Mouse (Mus musculus) embryonic facial prominence, embryonic 13.5 days (tissue): Measurements from ENCODE around the gene Ssx2ip. TPM values are rescaled to one million over a fixed set of nuclear protein-coding genes. Genes with fewer than 3 reads are reported as not detected.

Experiments used
- ATAC-seq: fragments of 200-750 bp; cut with Nextera tagmentation; 2 replicates; pipeline ENCODE4 v1.8.0; 2017; ENCODE audit warnings: low read depth; ENCODE audit not compliant: insufficient number of reproducible peaks, insufficient read depth, low FRiP score, low TSS enrichment
- H3K27ac ChIP-seq: fragments of 300-500 bp; sonication (generic); 2 replicates; pipeline ENCODE4 v1.5.1; 2015; ENCODE audit warnings: moderate library complexity, mild to moderate bottlenecking, inconsistent platforms
- H3K27me3 ChIP-seq: fragments of 300-500 bp; sonication (generic); 2 replicates; pipeline ENCODE4 v1.6.1; 2015; ENCODE audit warnings: mild to moderate bottlenecking, inconsistent platforms
- H3K36me3 ChIP-seq: fragments of 300-500 bp; sonication (generic); 2 replicates; pipeline ENCODE4 v1.6.1; 2015; ENCODE audit warnings: mild to moderate bottlenecking, inconsistent platforms
- H3K4me1 ChIP-seq: fragments of 300-500 bp; sonication (generic); 2 replicates; pipeline ENCODE4 v1.6.1; 2015; ENCODE audit warnings: inconsistent platforms
- H3K4me2 ChIP-seq: fragments of 300-500 bp; sonication (generic); 2 replicates; pipeline ENCODE4 v1.6.1; 2015; ENCODE audit warnings: moderate library complexity, mild to moderate bottlenecking, inconsistent platforms
- H3K4me3 ChIP-seq: fragments of 300-500 bp; sonication (generic); 2 replicates; pipeline ENCODE4 v1.5.1; 2015; ENCODE audit warnings: mild to moderate bottlenecking, inconsistent platforms
- H3K9ac ChIP-seq: fragments of 300-500 bp; sonication (generic); 2 replicates; pipeline ENCODE4 v1.6.1; 2015; ENCODE audit warnings: mild to moderate bottlenecking, inconsistent platforms
- H3K9me3 ChIP-seq: fragments of 300-500 bp; sonication (generic); 2 replicates; pipeline ENCODE4 v1.6.1; 2016; ENCODE audit warnings: inconsistent platforms
- WGBS: fragments of 180-500 bp; shearing (Covaris S2); methylation state at CpG from one replicate; pipeline ENCODE4 v1.1.7; 2015; ENCODE audit warnings: mixed read lengths; 5-methylcytosine and 5-hydroxymethylcytosine counted together
- polyA plus RNA-seq: library from polyadenylated mRNA; unstranded; fragments of >200 nt; fragmentation: Nextera tagmentation; extraction: Ambion mirVana; gene quantifications from 2 replicates; pipeline ENCODE4 v1.2.1, GENCODE M21; 2015

The Ssx2ip gene
- polyA plus RNA-seq, 1 experiment from 2014 or later = 22.1 TPM

GRCm38 (mm10) chr3:146405213-146406006 is 968 bp downstream of the Ssx2ip start:
- Histone ChIP-seq H3K4me1 (peaks cover 26% of the 10 kb centered on the region), H3K4me3 (peak overlapping the region; percentile 93), H3K4me2 (peak overlapping the region; percentile 89), H3K36me3 (no peaks in the 10 kb centered on the region), H3K27ac (peak overlapping the region; percentile 84), H3K9ac (peak overlapping the region; percentile 92), H3K27me3 (no peaks in the 10 kb centered on the region), H3K9me3 (no peaks in the 10 kb centered on the region; the same call in 1 of the 2 replicates)
- WGBS = 21% methylated on average over 18 of the region's 18 CpGs
- peak; percentile 17; the same call in 1 of the 2 replicates for ATAC-seq

GRCm38 (mm10) chr3:146406007-146406341 is 1.5 kb downstream of the Ssx2ip start:
- peak; percentile 24; the same call in 1 of the 2 replicates for ATAC-seq
- 0 out of 2 replicates have a peak overlapping the region, but pooled peaks have one; percentile 49 for H3K9ac ChIP-seq
- H3K4me2 ChIP-seq = peak overlapping the region; percentile 89
- peaks cover 26% of the 10 kb centered on the region for H3K4me1 ChIP-seq
- H3K27ac ChIP-seq = peak overlapping the region; percentile 60; the same call in 1 of the 2 replicates
- WGBS = 52% methylated on average over 5 of the region's 5 CpGs
- no peaks in the 10 kb centered on the region; the same call in 1 of the 2 replicates for H3K9me3 ChIP-seq
- peak overlapping the region; percentile 93 for H3K4me3 ChIP-seq
- H3K36me3 ChIP-seq = no peaks in the 10 kb centered on the region
- H3K27me3 ChIP-seq = no peaks in the 10 kb centered on the region

GRCm38 (mm10) chr3:146407086-146407721 is 2.8 kb downstream of the Ssx2ip start:
- H3K4me3 ChIP-seq = 0 out of 2 replicates have a peak overlapping the region, but pooled peaks have one; percentile 93
- ATAC-seq = no peak
- no peaks in the 10 kb centered on the region for H3K27me3 ChIP-seq
- peak overlapping the region; percentile 89 for H3K4me2 ChIP-seq
- H3K4me1 ChIP-seq = peaks cover 29% of the 10 kb centered on the region
- no peaks in the 10 kb centered on the region for H3K36me3 ChIP-seq
- no peak overlapping the region for H3K27ac ChIP-seq
- 76% methylated on average over 16 of the region's 16 CpGs for WGBS
- H3K9me3 ChIP-seq = no peaks in the 10 kb centered on the region; the same call in 1 of the 2 replicates
- no peak overlapping the region for H3K9ac ChIP-seq

- Histone ChIP-seq H3K9me3 (no peaks in the 10 kb centered on the region), H3K36me3 (no peaks in the 10 kb centered on the region), H3K9ac (no peak overlapping the region), H3K27me3 (no peaks in the 10 kb centered on the region), H3K4me3 (no peak overlapping the region), H3K4me2 (no peak overlapping the region), H3K4me1 (peaks cover 23% of the 10 kb centered on the region), H3K27ac (no peak overlapping the region)
- 75% methylated on average over 7 of the region's 7 CpGs for WGBS
- ATAC-seq = no peak
Observed at GRCm38 (mm10) chr3:146410114-146410513, 5.7 kb downstream of the Ssx2ip start.

- H3K36me3 ChIP-seq = 0 out of 2 replicates have a peak, but pooled peaks cover under 1% of the 10 kb centered on the region
- H3K4me1 ChIP-seq = peaks cover 6% of the 10 kb centered on the region; the same call in 1 of the 2 replicates
- no peak for ATAC-seq
- no peaks in the 10 kb centered on the region for H3K9me3 ChIP-seq
- H3K9ac ChIP-seq = no peak overlapping the region
- no peak overlapping the region for H3K4me2 ChIP-seq
- H3K27me3 ChIP-seq = no peaks in the 10 kb centered on the region
- WGBS = 88% methylated on average over 2 of the region's 2 CpGs
- no peak overlapping the region; the same call in 1 of the 2 replicates for H3K27ac ChIP-seq
- no peak overlapping the region for H3K4me3 ChIP-seq
Observed at GRCm38 (mm10) chr3:146412008-146412407, 7.6 kb downstream of the Ssx2ip start.

GRCm38 (mm10) chr3:146412480-146412879 is 8.0 kb downstream of the Ssx2ip start:
- 87% methylated on average over 7 of the region's 7 CpGs for WGBS
- Histone ChIP-seq H3K4me3 (no peak overlapping the region), H3K36me3 (peaks cover 5% of the 10 kb centered on the region; the same call in 1 of the 2 replicates), H3K9ac (no peak overlapping the region), H3K4me2 (no peak overlapping the region), H3K27me3 (no peaks in the 10 kb centered on the region), H3K27ac (no peak overlapping the region), H3K9me3 (no peaks in the 10 kb centered on the region), H3K4me1 (0 out of 2 replicates have a peak, but pooled peaks cover 5% of the 10 kb centered on the region)
- no peak for ATAC-seq

- no peak for ATAC-seq
- Histone ChIP-seq H3K9ac (no peak overlapping the region), H3K36me3 (peaks cover 7% of the 10 kb centered on the region; the same call in 1 of the 2 replicates), H3K27me3 (no peaks in the 10 kb centered on the region), H3K27ac (no peak overlapping the region), H3K4me2 (no peak overlapping the region), H3K9me3 (no peaks in the 10 kb centered on the region), H3K4me1 (0 out of 2 replicates have a peak, but pooled peaks cover 5% of the 10 kb centered on the region), H3K4me3 (no peak overlapping the region)
- WGBS = 90% methylated on average over 13 of the region's 13 CpGs
Observed at GRCm38 (mm10) chr3:146413016-146413415, 8.6 kb downstream of the Ssx2ip start.

- no peak overlapping the region for H3K27ac ChIP-seq
- WGBS = 83% methylated on average over 4 of the region's 4 CpGs
- H3K9ac ChIP-seq = no peak overlapping the region
Observed at GRCm38 (mm10) chr3:146413992-146414391, 9.6 kb downstream of the Ssx2ip start.

GRCm38 (mm10) chr3:146414555-146414954 is 10.1 kb downstream of the Ssx2ip start:
- no peak for ATAC-seq
- Histone ChIP-seq H3K4me2 (no peak overlapping the region), H3K27me3 (no peaks in the 10 kb centered on the region), H3K4me3 (no peak overlapping the region), H3K27ac (no peak overlapping the region), H3K9me3 (no peaks in the 10 kb centered on the region), H3K4me1 (0 out of 2 replicates have a peak, but pooled peaks cover 5% of the 10 kb centered on the region), H3K36me3 (peaks cover 20% of the 10 kb centered on the region), H3K9ac (no peak overlapping the region)
- WGBS = 93% methylated on average over 12 of the region's 12 CpGs

More at GRCm38 (mm10) chr3:146413992-146414391, 9.6 kb downstream of the Ssx2ip start:
- ATAC-seq = no peak
- Histone ChIP-seq H3K4me2 (no peak overlapping the region), H3K36me3 (peaks cover 15% of the 10 kb centered on the region), H3K4me3 (no peak overlapping the region), H3K27me3 (no peaks in the 10 kb centered on the region), H3K4me1 (0 out of 2 replicates have a peak, but pooled peaks cover 5% of the 10 kb centered on the region), H3K9me3 (no peaks in the 10 kb centered on the region)

- ATAC-seq = no peak
- H3K27me3 ChIP-seq = no peaks in the 10 kb centered on the region
- H3K4me1 ChIP-seq = no peaks in the 10 kb centered on the region
- H3K9me3 ChIP-seq = no peaks in the 10 kb centered on the region
- no peak overlapping the region for H3K9ac ChIP-seq
- H3K4me2 ChIP-seq = no peak overlapping the region
- H3K36me3 ChIP-seq = peaks cover 34% of the 10 kb centered on the region
- no peak overlapping the region for H3K27ac ChIP-seq
- no peak overlapping the region for H3K4me3 ChIP-seq
- WGBS = 94% methylated on average over 8 of the region's 8 CpGs
Observed at GRCm38 (mm10) chr3:146417873-146418272, 13.4 kb downstream of the Ssx2ip start.

GRCm38 (mm10) chr3:146418901-146419300 is 14.5 kb downstream of the Ssx2ip start:
- Histone ChIP-seq H3K4me2 (no peak overlapping the region), H3K27ac (no peak overlapping the region), H3K9ac (no peak overlapping the region), H3K4me3 (no peak overlapping the region), H3K9me3 (no peaks in the 10 kb centered on the region), H3K4me1 (no peaks in the 10 kb centered on the region), H3K36me3 (peaks cover 44% of the 10 kb centered on the region), H3K27me3 (no peaks in the 10 kb centered on the region)
- 87% methylated on average over 7 of the region's 7 CpGs for WGBS
- no peak for ATAC-seq
